Mouse (Mus musculus) monocyte, adult 2 months (primary cell): ENCODE data around the gene Col15a1.

ENCODE experiments used
- DNase-seq, 2 experiments: peaks; one replicate each; pipeline ENCODE4 v3.0.0; 2022; ENCODE audit warnings: low spot score in 2 of 2, low read depth in 1 of 2

Gene Col15a1

DNA sequence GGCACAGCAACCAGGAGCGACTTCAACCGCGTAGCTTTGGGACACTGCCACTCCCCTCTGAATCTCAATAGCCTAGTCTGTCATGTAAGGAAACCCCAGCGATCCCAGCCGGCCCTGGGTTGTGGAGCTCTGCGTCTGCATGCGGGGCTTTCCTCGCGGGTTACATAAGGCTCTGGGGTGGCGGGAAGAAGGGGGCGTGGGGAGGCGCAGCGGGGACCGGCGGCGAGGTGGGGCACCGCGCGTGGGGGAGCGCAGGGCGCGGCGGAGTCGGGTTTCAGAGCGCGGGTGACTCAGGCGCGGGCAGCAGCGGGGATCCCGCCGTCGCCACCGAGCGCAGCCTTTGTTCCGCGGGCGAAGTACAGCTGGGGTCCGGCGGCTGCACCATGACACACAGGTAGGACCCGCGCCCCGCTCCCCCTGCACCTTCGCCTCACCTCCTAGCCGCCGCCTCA lies at the start of gene Col15a1:
Gene Col15a1, plus strand, starts transcription at position 193 of the 452 bp plus-strand sequence.
- DNase-seq, result no peak

DNA sequence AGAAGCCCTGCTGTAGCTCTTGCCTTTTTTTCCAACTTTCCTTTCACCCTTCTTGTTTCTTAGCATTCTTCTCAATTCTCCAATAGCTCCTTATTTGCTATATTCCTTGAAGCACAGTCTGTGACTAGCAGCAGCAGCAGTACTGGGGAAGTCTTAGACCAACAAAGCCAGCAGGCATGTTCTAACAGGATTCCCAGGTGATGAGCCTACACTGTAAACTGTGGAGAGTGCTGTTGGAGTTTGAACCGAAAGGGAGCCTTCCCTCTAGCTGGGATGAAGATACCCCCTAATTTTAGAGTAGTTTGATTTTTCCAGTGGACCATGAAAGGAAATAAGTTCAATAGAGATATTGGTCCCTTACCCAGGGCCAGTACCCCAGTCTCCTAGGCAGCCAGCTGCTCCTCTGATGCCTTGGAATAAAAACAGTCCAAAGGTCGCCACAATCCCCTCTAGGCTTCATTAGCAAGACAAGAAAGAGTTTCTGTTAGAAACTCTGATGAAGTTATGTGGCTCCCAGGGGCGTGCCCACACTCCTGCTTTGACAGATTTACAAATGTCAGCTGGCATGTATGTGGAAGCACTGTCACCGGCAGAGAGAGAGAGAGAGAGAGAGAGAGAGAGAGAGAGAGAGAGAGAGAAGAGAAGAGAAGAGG lies 46.7 kb upstream of the Col15a1 start:
- no peak for DNase-seq

DNA sequence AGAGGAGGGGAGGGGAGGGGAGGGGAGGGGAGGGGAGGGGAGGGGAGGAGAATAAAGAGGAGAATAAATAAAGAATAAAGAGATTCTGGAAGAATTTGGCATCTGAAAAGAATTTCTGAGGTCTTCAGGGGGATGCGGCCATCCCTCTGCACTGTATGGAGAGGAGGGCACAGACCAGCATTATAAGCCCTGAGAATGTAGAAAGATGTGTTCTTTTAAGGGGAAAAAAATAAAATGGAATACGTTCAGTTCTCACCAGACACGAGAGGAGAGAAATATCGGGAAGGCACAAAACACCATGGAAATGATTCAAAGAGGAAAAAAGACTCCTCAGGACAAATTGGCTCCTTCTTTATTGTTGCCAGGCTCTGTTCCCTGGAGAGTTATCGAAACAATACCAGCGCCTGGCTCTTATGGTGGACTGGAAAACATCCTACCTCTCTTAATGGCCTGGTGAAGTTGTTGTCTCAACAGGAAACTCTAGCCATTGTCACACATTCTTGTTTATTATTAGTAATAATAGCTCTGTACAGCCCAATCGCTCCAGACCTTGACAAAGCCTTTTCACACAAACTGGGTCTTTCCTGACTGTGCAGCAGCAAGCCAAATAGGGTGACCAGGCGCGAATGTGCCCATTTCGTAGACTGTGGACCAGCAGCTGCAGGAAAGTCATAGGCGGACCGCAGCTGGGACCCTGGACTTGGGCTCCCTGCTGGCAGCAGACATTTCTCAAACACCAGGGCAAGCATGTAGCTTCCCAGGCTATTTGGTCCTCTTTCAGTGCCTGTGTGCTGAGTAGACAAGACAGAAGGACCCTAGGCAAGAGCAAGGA lies 46.0 kb upstream of the Col15a1 start:
- DNase-seq, result no peak

DNA sequence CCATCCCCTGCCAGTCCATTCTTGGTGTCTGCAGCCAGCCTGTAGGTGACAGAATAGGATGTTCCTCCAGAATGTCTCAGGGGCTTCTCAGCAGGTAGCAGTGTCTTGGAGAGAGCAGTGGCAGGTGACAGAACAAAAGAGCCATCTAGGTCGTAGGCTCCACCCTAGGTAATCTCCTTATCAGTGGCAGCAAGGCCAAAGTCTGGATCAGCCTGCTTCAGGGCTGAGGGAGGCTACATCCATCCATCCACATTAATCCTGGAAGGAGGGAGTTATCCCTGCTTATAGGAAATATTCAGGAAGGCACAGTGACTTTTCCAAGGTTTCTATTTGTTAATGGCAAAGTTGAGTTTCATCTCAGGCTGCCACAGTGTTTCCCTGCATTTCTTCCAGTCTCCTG lies 35.6 kb upstream of the Col15a1 start:
- no peak for DNase-seq

DNA sequence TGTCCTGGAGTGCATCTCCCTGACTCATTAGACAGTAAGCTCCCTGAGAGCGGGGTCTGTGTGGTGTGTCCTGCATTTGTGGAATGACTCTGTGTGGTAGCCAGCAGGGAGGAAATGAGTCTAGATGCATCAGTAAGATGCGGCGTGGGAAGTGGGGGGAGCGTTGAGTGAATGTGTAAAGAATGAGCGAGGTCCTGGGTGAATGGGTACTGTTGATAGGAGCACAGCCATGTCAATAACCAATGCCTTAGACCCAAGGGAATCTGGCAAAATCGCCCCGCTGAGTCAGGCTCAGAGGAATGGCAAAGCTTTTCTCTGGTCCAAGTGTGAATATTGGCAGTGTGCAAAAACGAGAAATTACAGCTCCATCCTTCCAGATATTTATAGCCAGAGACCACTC lies 30.9 kb upstream of the Col15a1 start:
- DNase-seq, result no peak

DNA sequence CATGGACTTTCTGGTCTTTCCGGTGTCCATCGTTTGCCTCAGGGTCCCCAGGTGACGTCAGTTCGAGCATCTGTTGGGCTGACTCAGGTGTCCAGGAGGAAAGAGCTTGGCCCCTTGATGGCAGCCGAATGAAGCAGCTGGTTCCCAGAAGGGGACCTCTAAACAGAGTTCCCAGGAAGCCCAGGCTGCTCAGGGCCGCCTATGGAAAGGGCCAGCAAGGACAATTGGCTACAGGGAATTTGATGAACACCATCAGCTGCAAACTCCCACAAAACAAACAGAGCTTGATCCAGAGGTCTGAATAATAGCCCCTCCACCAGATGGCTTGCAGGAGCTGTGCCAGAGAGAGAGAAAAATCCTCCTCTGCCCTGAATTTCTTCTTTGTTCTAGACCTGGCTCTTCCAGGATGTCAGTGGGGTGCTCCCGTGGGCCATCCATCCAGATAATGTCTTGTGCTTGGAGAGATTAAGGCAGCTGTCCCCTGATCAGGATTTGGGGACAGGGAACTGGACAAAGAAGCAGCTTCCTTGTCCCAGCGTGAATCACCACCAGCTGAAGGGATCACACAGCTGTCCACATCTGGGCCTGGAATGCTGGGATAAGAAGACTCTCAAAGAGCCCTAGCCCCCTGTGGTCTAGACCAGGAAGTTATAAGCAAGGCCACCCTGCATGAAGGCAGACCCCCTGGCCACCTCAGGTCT lies 29.6 kb upstream of the Col15a1 start:
- no peak for DNase-seq

DNA sequence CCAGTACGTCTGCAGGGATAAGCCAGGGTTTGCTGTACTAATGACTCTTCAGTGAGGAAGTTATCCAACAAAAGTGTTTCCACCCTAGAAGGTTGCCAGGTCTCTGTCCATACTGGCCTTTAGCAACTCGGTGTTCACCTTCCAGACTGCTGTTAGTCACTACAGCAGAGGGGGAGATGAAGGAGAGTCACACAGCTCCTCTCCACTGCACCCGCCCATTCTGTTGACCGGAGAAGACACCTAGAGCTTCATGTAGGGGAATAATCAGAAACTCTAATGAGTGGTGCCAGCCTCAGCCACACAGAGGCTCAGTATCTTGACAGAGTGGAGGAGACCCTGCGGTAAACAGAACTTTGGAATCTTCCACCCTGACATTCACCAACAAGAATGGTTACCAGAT lies 28.4 kb upstream of the Col15a1 start:
- DNase-seq, result no peak

DNA sequence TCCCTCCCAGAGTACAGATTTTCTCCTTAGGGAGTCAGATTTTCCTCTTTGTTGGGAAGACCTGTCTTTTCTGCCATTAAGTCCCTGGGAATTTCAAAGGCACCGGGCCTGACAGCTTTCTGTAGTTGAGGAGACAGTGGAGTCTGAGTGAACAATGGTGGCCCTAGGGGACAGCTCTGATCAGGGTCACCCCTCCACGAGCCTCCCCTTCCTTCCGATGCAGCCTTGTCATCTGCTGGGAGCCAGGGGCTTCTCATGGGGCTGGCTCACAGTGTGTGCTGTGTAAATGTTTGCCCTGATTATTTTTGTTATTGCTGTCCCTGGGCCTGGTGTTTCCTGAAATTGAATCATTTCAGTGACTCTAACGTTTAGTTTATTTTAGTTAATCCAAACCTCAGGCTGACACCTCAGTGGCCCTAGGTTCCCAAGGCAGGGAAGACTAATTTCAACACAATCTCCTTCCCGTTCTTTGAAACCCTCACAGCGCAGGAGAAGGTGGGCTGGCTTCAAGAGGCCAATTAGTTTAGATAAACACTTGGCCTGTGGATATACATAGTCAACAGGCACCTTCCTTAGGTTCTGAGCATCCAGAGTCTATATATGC lies 23.8 kb upstream of the Col15a1 start:
- DNase-seq, result no peak

DNA sequence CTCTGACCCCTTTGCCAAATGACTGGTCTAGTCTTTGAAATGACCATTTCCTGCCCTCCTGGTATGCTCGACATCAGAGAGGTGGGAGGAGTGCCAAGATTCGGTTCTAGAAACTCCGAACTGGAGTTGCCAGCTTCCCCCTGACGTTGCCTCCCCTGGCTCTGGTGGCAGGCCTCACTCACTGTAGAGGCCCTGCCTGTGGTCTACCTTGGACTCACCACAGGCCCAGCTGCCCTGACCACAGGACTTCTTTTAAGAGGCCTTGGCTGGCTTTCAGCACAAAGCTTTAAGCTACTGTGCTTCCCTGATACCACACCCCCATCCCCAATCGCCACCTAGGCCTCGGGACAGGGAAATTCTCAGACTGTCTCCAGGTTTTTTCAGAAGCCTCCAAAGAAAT lies 21.4 kb upstream of the Col15a1 start:
- no peak for DNase-seq

DNA sequence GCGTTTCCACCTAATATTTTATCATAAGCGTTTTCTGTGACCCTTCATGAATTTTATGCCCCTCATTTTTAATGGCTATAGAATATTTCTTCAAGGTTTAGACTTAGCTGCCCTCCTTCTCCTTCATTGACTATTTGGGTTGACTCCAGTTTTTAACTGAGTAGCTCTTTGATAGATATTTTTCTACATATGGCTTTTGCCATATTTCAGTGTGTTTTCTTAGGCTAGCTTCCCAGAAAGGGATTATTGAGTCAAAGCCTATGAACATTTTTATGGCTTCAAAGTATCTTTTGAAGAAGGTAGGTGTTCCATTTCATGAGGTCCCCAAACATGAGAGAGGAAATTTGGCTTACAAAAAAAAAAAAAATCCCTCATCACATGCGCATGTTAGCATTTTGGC lies 11.8 kb upstream of the Col15a1 start:
- DNase-seq, result no peak

DNA sequence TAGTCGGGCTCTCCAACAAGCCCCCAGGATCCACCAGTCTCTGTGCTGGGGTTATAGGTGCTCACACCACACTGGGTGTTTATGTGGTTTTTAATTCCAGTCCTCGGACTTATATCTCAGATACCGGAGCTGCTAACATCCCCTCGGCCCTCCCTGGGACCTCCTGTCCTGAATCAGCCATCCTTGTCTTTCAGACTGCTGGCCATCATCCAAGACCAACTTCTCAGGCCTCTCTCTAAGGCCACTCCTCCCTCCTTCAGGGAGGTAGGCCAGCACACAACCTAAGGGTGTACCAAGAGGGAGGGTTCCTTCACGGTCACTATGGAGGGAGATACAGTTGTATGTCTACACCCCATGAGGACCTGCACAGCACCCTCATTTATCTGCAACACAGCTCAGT lies 4.3 kb upstream of the Col15a1 start:
- no peak for DNase-seq

DNA sequence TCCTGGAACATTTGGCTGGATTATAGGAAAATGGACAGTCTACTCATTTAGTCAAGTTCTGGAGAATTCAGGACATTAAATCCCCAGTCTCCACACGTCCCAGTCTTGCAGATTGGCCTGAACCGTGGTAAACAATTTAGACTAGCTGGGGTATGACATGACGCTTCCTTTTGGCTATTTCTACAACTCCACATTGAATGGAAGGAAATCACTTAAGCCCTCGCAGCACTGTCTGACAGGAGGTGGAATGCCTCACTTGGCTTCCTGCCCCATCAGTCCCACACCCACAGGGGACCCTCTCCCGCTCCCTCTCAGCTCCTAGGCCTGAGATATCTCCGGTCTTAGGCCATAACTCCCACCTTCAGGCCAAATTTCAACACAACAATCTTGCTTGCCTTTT lies 2.1 kb upstream of the Col15a1 start:
- DNase-seq, result no peak

DNA sequence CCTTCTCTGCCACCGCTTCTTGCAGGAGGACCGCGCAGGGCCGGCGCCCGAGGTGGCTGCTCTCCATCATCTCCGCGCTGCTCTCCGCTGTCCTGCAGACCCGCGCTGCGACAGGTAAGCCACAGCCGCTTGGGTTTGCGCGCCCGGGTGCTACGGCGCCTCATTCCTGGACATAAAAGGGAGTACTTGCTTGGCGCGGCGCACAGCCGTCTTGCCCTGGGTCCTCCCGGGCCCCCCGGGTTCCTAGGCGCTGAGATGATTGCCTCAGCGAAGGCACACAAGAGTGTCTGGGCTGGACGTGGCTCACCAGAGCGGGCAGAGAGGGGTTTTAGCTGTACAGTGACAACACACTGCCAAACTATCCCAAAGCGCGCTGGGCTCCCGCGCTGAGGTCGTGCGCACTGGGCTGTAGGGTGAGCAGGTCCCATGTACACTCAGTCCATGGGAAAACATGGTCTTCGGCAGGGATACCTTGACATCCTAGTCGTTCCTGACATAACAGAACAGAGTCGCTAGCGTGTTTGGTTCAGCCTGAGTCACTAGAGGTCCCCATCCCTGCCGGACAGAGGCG lies 545 bp downstream of the Col15a1 start:
- DNase-seq, result no peak

DNA sequence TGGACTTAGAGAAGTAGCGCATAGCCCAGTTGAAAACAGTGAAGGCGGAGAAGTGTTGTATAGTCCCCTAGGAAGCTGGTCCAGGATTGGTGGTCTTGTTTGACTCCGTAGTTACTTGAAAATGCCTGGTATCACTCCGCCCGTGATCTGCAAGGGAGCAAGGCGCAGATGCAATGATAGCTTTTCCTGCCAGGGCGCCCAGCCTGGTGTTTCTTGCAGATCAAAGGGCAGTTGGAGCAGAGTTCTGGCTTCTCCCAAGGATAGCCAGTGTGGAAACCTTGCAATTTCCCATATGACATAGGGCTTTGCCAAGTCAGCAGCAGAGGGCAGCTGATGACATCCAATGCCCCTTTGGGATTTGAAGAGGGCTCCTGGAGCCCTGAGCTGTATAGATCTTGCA lies 1.5 kb downstream of the Col15a1 start:
- no peak for DNase-seq

DNA sequence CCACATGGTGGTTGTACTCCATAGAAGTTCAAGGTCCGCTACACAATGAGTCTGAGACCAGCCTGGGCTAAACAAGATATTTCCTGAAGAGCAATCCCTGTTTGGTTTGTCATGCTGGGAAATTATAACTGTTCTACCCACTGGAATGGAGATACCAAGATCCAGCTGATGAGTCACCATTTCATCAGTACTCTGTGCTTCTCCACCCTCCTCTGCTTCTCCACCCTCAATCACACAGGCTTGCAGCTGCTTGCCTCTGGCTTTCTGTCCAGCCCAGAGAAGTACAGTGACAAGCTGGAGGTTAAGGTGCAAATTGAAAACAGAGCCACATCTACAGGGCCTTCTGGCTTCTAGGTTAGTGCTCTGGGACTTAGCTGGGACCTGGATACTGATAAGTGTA lies 10.9 kb downstream of the Col15a1 start:
- DNase-seq, result no peak

DNA sequence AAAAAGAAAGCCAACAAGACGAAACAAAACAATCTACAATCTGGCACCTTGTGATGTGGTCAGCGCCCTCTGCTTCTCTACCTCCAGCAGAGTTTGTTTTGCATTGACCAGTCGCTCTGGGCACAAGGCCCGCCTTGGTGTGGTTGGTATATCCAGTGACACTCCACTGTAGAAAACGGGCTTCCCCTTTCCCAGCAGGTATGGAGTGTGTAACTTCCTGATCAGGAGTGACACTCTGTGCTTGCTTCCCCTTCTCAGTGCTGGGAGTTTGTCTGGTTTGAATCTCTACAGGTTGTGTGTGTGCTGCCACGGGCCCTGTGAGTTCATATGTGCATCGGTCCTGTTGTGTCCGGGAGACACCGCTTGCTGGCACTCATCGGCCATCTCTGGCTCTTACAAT lies 11.4 kb downstream of the Col15a1 start:
- DNase-seq, result no peak

DNA sequence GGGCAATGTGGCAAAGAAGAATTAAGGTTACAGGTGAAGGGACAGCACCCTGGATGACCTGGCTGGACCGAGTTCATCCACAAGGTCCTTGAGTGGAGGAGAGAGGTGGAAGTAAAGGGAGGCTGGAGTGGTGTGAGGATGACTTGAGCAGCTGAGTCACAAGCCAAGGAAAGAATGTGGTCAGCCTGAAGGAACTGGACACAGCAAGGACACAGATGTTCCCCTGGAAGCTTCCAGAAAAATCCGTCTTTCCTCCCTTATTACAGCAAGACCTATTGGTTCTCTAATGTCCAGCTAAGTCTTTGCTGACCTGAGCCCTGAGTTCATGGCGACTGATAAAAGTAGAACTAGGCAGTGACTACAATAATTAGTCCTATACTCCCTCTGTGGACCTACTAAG lies 12.6 kb downstream of the Col15a1 start:
- DNase-seq, result no peak

DNA sequence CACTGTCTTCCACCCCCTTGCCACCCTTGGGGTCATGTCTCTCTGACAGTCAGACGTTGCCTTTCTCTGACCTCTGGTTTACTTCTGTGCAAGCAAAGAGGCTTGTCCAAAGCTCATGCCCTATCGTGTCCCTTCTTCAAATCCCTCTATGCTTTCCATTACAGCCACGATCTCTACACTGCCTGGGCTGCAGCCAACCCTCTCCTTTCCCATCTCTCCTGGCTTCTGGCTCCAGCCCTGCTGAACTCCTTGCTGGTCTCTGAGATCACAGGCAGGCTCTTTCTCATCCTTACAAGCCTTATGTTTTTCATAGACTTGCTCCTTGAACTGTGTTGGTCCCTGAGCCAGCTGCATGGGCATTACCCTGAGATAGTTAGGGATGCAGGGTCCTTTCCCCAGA lies 14.2 kb downstream of the Col15a1 start:
- no peak for DNase-seq

DNA sequence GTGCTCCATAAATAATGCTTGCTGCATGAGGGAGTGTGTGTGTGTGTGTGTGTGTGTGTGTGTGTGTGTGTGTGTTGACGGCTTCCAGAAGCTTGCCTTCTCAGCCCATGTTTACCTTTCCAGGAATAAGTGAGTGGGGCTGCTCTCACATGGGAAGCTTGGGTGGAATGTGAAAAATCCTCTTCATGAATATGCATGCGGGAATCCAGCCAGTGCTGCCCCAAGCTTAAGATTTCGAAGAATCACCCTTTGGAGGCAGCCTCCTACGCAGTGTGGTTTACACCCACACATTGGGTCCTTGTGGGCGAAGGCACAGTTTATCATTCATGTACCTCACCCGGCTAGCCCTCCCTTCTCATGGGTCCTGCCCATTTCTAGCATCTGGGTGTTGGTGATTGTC lies 18.0 kb downstream of the Col15a1 start:
- DNase-seq, result no peak

DNA sequence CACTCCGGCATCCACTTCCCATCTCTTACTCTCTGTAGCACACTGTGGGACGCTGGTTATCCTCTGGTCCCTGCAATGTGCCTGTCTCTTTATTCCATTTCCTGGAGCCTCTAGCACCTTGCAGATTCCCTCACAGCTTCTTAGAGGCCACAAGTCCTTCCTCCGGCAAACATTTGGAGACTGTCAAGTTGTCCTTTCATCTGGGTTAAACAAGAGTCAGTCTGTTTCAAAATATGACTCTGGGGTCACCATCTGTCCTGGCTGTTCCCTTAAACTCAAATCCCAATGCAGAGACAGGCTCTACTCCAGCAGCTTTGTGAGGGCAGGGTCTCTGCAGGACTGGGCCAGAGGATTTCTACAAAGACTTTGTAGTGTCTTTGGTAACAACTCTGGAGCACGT lies 19.1 kb downstream of the Col15a1 start:
- DNase-seq, result no peak

DNA sequence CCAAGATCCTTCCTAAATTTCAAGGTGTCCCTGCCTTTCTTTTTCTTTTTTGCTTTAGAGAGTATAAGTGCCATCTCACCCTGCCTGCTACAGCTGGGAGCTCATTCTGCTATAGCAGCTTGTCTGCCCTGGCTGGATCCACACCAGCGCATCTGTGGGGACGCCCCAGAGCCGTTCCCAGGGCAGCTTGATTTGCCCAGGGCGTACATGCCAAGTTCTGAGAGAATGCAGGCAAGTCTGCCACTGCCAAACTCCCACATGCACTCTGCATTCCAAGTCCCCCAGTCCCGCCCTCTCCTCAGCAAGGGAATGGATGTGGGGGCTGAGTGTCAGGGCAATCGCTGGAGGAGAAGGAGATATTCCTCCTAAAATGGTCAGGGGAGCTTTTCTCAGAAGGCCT lies 19.8 kb downstream of the Col15a1 start:
- no peak for DNase-seq
